Comparison of ENCODE assay signal across 23 mouse cellular contexts in genomic region chr7:126144364-126144763, GRCm38 (mm10). TPM values are rescaled to one million over a fixed set of nuclear protein-coding genes. Genes with fewer than 3 reads are reported as not detected.
DNase-seq lines count a peak whose midpoint lies in the region; ATAC-seq lines count a peak whose summit lies in the region.
"Had no signal": no experiment of that assay in that cellular context is flagged by ENCODE, and none has a peak within 500 bp of the region (broad histone marks: within the 10 kb centered on the region; RNA-seq: fewer than 3 reads in every experiment).

No protein-coding gene starts in this region.

- no peak overlapping the region for H3K9ac ChIP-seq in heart, embryonic 11.5 days (ENCODE audit: low read depth, low read length)
- H3K9ac ChIP-seq in midbrain, embryonic 11.5 days (ENCODE audit: low read length): no peak overlapping the region
- H3K9ac ChIP-seq in midbrain, embryonic 15.5 days: no peak overlapping the region
- H3K9ac ChIP-seq: embryonic facial prominence, embryonic 15.5 days; heart, embryonic 13.5 days; hindbrain, embryonic 15.5 days had no signal

- no peak overlapping the region for H3K4me3 ChIP-seq in heart, embryonic 11.5 days (ENCODE audit: low read depth, low read length)
- no peak overlapping the region for H3K4me3 ChIP-seq in midbrain, embryonic 11.5 days (ENCODE audit: low read depth, low read length)
- H3K4me3 ChIP-seq in midbrain, embryonic 15.5 days: no peak overlapping the region
- H3K4me3 ChIP-seq: embryonic facial prominence, embryonic 15.5 days; erythroblast, embryonic 14.5 days; forebrain, embryonic 10.5 days; heart, embryonic 13.5 days; hindbrain, embryonic 15.5 days had no signal

- DNase-seq in heart, adult 11 months: peak; percentile 87
- DNase-seq in midbrain, embryonic 11.5 days (ENCODE audit: low spot score, missing footprints): peak; percentile 4
- DNase-seq in thymus, postnatal 36 days: no peak
- no peak for DNase-seq in layer of hippocampus, adult 9-11 months
- DNase-seq: adrenal gland, adult 8-10 months; adrenal gland, postnatal 36 days; cerebellum, adult 11 months; cerebellum, adult 8-10 months; cerebellum, postnatal 14 days; embryo, embryonic 11 days; gastrocnemius, postnatal 10 days; heart, postnatal 36 days had no signal

- H3K4me2 ChIP-seq in heart, embryonic 11.5 days: no peak overlapping the region
- no peak overlapping the region for H3K4me2 ChIP-seq in midbrain, embryonic 11.5 days
- no peak overlapping the region for H3K4me2 ChIP-seq in midbrain, embryonic 15.5 days
- H3K4me2 ChIP-seq: embryonic facial prominence, embryonic 15.5 days; heart, embryonic 13.5 days; hindbrain, embryonic 15.5 days had no signal

- H3K4me1 ChIP-seq in heart, embryonic 11.5 days (ENCODE audit: control insufficient read depth, insufficient read depth, low read length): peaks cover 8% of the 10 kb centered on the region; the same call in 1 of the 2 replicates
- H3K4me1 ChIP-seq in midbrain, embryonic 11.5 days (ENCODE audit: control insufficient read depth, insufficient read depth, low read length): no peaks in the 10 kb centered on the region
- no peaks in the 10 kb centered on the region for H3K4me1 ChIP-seq in midbrain, embryonic 15.5 days
- H3K4me1 ChIP-seq: embryonic facial prominence, embryonic 15.5 days; forebrain, embryonic 10.5 days; hindbrain, embryonic 15.5 days had no signal

- WGBS in heart, embryonic 11.5 days (ENCODE audit: insufficient replicate concordance): 87% methylated on average over 2 of the region's 2 CpGs
- WGBS in midbrain, embryonic 11.5 days: 87% methylated on average over 2 of the region's 2 CpGs
- WGBS in midbrain, embryonic 15.5 days: 94% methylated on average over 2 of the region's 2 CpGs

- peaks cover 9% of the 10 kb centered on the region for H3K36me3 ChIP-seq in heart, embryonic 11.5 days (ENCODE audit: control insufficient read depth, insufficient read depth, low read length)
- peaks cover 2% of the 10 kb centered on the region; the same call in 1 of the 2 replicates for H3K36me3 ChIP-seq in midbrain, embryonic 11.5 days (ENCODE audit: control insufficient read depth, insufficient read depth, low read length)
- H3K36me3 ChIP-seq in midbrain, embryonic 15.5 days (replicated peaks): peaks cover 23% of the 10 kb centered on the region; the same call in 1 of the 2 replicates

- no peak for ATAC-seq in heart, embryonic 11.5 days (replicated peaks; ENCODE audit: insufficient number of reproducible peaks, low FRiP score, low TSS enrichment)
- no peak for ATAC-seq in midbrain, embryonic 11.5 days (ENCODE audit: low FRiP score)
- no peak for ATAC-seq in midbrain, embryonic 15.5 days (replicated peaks)
- peak; percentile 93 for ATAC-seq in monocyte, adult 5-6 weeks (replicated peaks; ENCODE audit: insufficient number of reproducible peaks, low FRiP score, low TSS enrichment, poor library complexity, severe bottlenecking)
- ATAC-seq: forebrain, embryonic 14.5 days; Patski had no signal

- no peak overlapping the region for H3K27ac ChIP-seq in heart, embryonic 11.5 days (ENCODE audit: low read depth, low read length)
- no peak overlapping the region for H3K27ac ChIP-seq in midbrain, embryonic 11.5 days (ENCODE audit: low read depth, low read length)
- H3K27ac ChIP-seq in midbrain, embryonic 15.5 days: no peak overlapping the region
- H3K27ac ChIP-seq: embryonic facial prominence, embryonic 15.5 days; forebrain, embryonic 10.5 days; heart, embryonic 13.5 days; hindbrain, embryonic 15.5 days had no signal

- no peaks in the 10 kb centered on the region for H3K9me3 ChIP-seq in heart, embryonic 11.5 days (replicated peaks; ENCODE audit: control insufficient read depth, low read length)
- H3K9me3 ChIP-seq in midbrain, embryonic 11.5 days (ENCODE audit: control insufficient read depth, low read length): no peaks in the 10 kb centered on the region
- no peaks in the 10 kb centered on the region for H3K9me3 ChIP-seq in midbrain, embryonic 15.5 days
- H3K9me3 ChIP-seq: embryonic facial prominence, embryonic 15.5 days; forebrain, embryonic 10.5 days; heart, embryonic 13.5 days; hindbrain, embryonic 15.5 days had no signal

- no peaks in the 10 kb centered on the region for H3K27me3 ChIP-seq in heart, embryonic 11.5 days (ENCODE audit: control insufficient read depth, insufficient read depth, low read length)
- H3K27me3 ChIP-seq in midbrain, embryonic 11.5 days (ENCODE audit: control insufficient read depth, insufficient read depth, low read length): no peaks in the 10 kb centered on the region
- no peaks in the 10 kb centered on the region for H3K27me3 ChIP-seq in midbrain, embryonic 15.5 days (replicated peaks)
- H3K27me3 ChIP-seq: CH12.LX; embryonic facial prominence, embryonic 15.5 days; heart, embryonic 13.5 days; hindbrain, embryonic 15.5 days; Patski had no signal

RNA-seq across cellular contexts. Expression of gene Xpo6, which starts 55.9 kb away (rescaled TPM):
- 39.9 and 44.3 TPM in 2 replicates for polyA plus RNA-seq in heart, embryonic 11.5 days (2014; fragmentation: Nextera tagmentation; extraction: Ambion mirVana)
- 56.2 TPM in 2 replicates for polyA plus RNA-seq in midbrain, embryonic 11.5 days (2014; fragmentation: Nextera tagmentation; extraction: Ambion mirVana)
- polyA plus RNA-seq in midbrain, embryonic 15.5 days (2015; fragmentation: Nextera tagmentation; extraction: Ambion mirVana): 55.7 and 55.9 TPM in 2 replicates
- total RNA-seq in monocyte, adult 5-6 weeks (2017): 62.9 to 79.9 TPM (median 73.8 TPM) in 3 replicates

Comparison
In these comparisons a context has a peak if more than half of its experiments do, and no peak if none do; other contexts are left out.
1. DNase-seq: peak in heart, adult 11 months (single experiment) and midbrain, embryonic 11.5 days (single experiment); none in thymus, postnatal 36 days (0 of 2) and layer of hippocampus, adult 9-11 months (single experiment).